ENCODE assay signal across 9 mouse cellular contexts in genomic region chr3:121390724-121391123, GRCm38 (mm10). TPM values are rescaled to one million over a fixed set of nuclear protein-coding genes. Genes with fewer than 3 reads are reported as not detected.
DNase-seq lines count a peak whose midpoint lies in the region; ATAC-seq lines count a peak whose summit lies in the region.
"Had no signal": no experiment of that assay in that cellular context is flagged by ENCODE, and none has a peak within 500 bp of the region (broad histone marks: within the 10 kb centered on the region; RNA-seq: fewer than 3 reads in every experiment).

No protein-coding gene starts in this region.

- no peak overlapping the region for H3K4me3 ChIP-seq in heart, embryonic 11.5 days (ENCODE audit: low read depth, low read length)
- no peak overlapping the region for H3K4me3 ChIP-seq in neural tube, embryonic 11.5 days (ENCODE audit: low read depth, low read length)

- H3K4me2 ChIP-seq in heart, embryonic 11.5 days = peak overlapping the region; percentile 41; the same call in 1 of the 2 replicates
- H3K4me2 ChIP-seq in neural tube, embryonic 11.5 days (ENCODE audit: low read depth) = no peak overlapping the region

- no peaks in the 10 kb centered on the region for H3K27me3 ChIP-seq in heart, embryonic 11.5 days (ENCODE audit: control insufficient read depth, insufficient read depth, low read length)
- H3K27me3 ChIP-seq in neural tube, embryonic 11.5 days (ENCODE audit: control insufficient read depth, insufficient read depth, low read length) = no peaks in the 10 kb centered on the region
- H3K27me3 ChIP-seq: CH12.LX had no signal

- no peaks in the 10 kb centered on the region for H3K36me3 ChIP-seq in heart, embryonic 11.5 days (ENCODE audit: control insufficient read depth, insufficient read depth, low read length)
- no peaks in the 10 kb centered on the region for H3K36me3 ChIP-seq in neural tube, embryonic 11.5 days (ENCODE audit: control insufficient read depth, insufficient read depth, low read length)

- H3K27ac ChIP-seq in heart, embryonic 11.5 days (ENCODE audit: low read depth, low read length) = 0 out of 2 replicates have a peak overlapping the region, but pooled peaks have one; percentile 6
- H3K27ac ChIP-seq in neural tube, embryonic 11.5 days (ENCODE audit: low read depth, low read length) = no peak overlapping the region

- no peaks in the 10 kb centered on the region for H3K9me3 ChIP-seq in heart, embryonic 11.5 days (replicated peaks; ENCODE audit: control insufficient read depth, low read length)
- no peaks in the 10 kb centered on the region for H3K9me3 ChIP-seq in neural tube, embryonic 11.5 days (ENCODE audit: control insufficient read depth, low read length)

- DNase-seq in heart, adult 11 months = peak; percentile 96
- no peak for DNase-seq in heart, adult 8-10 months (ENCODE audit: low spot score)
- peak; percentile 20 to 55 for DNase-seq in kidney, postnatal 25 days
- DNase-seq in neural tube, embryonic 11.5 days (ENCODE audit: low spot score) = peak; percentile 28
- DNase-seq in frontal cortex, adult 2 months (ENCODE audit: extremely low spot score in 1 of 2, low spot score in 1 of 2) = no peak
- DNase-seq in left cerebral cortex, postnatal 36 days (ENCODE audit: low spot score in 2 of 2) = no peak
- DNase-seq in spleen, postnatal 14 days (ENCODE audit: low spot score in 2 of 2) = no peak

- peaks cover 10% of the 10 kb centered on the region for H3K4me1 ChIP-seq in heart, embryonic 11.5 days (ENCODE audit: control insufficient read depth, insufficient read depth, low read length)
- no peaks in the 10 kb centered on the region for H3K4me1 ChIP-seq in neural tube, embryonic 11.5 days (ENCODE audit: control insufficient read depth, insufficient read depth, low read length)

- intact Hi-C loops in left cerebral cortex, postnatal 36 days (cut with DNase I) = no loop called here

- H3K9ac ChIP-seq in heart, embryonic 11.5 days (ENCODE audit: low read depth, low read length) = no peak overlapping the region
- no peak overlapping the region for H3K9ac ChIP-seq in neural tube, embryonic 11.5 days (ENCODE audit: low read length)

- ATAC-seq in heart, embryonic 11.5 days (replicated peaks; ENCODE audit: insufficient number of reproducible peaks, low FRiP score, low TSS enrichment) = 0 out of 2 replicates have a peak, but pooled peaks have one; percentile 27
- ATAC-seq in neural tube, embryonic 11.5 days (ENCODE audit: insufficient read depth, low FRiP score, low TSS enrichment) = peak; percentile 45

- 53% methylated on average over 7 of the region's 7 CpGs for WGBS in heart, embryonic 11.5 days (ENCODE audit: insufficient replicate concordance)
- WGBS in neural tube, embryonic 11.5 days = 27% methylated on average over 7 of the region's 7 CpGs

RNA-seq across cellular contexts. Expression of gene Cnn3, which starts 35.6 kb away (rescaled TPM):
- total RNA-seq in heart, adult 8-10 months (2022) = 10 to 100 TPM; 30.4 to 35.4 (median 33.8) TPM
- polyA plus RNA-seq in heart, embryonic 11.5 days (2014; fragmentation: Nextera tagmentation; extraction: Ambion mirVana) = 488 and 525 TPM in 2 replicates
- polyA plus RNA-seq in neural tube, embryonic 11.5 days (2014; fragmentation: Nextera tagmentation; extraction: Ambion mirVana) = 1,106 and 1,111 TPM in 2 replicates
- 188 and 193 TPM in 2 replicates for polyA plus RNA-seq in frontal cortex, adult 2 months (2012; rRNA removed)
- 10 to 100 TPM; 63.0 to 67.5 TPM for total RNA-seq in left cerebral cortex, postnatal 36 days (2021)

Comparison
In these comparisons a context has a peak if more than half of its experiments do, and no peak if none do; other contexts are left out.
1. DNase-seq: peak in heart, adult 11 months (single experiment), kidney, postnatal 25 days (2 of 2) and neural tube, embryonic 11.5 days (single experiment); none in heart, adult 8-10 months (single experiment), frontal cortex, adult 2 months (0 of 2), left cerebral cortex, postnatal 36 days (0 of 2) and spleen, postnatal 14 days (0 of 2).